Comparison of ENCODE assay signal across 12 mouse cellular contexts in the genomic region with DNA sequence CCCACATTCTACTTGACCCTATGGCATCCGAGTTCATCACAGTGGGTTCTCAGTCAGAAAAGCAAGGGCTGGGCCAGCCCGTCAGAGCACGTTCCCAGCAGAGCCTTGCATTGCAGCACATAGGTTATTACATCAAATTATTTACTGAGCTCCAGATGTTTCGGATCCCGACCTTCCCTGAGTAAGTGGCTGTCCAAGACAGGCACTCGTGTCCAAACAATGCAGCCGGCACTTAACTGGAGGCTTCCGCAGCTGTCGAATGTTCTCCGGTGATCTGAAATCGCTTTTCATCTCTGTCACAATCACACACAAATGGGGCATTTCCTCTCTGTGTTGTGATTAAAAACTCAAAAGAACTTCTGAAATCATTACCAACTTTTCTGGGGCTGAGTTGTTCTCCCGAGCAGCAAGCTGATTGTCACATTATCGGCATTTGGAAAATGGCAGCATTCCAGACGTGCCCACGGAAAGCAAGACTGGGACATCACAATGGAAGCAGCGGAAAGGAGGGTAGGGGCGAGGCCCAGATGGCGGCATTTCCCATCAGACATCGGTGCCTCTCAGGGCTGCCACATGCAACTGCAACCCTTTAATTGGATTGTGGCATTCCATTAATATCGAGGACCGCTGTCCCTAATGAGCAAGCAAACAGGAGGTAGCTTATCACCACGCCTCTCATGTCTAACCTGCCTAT.
A peak's percentile ranks its signal among the peaks of the same experiment; 100 is the strongest.
DNase-seq lines count a peak whose midpoint lies in the region; ATAC-seq and TF ChIP-seq lines count a peak whose summit lies in the region.
"Had no signal": no experiment of that assay in that cellular context is flagged by ENCODE, and none has a peak within 500 bp of the region (broad histone marks: within the 10 kb centered on the region; RNA-seq: fewer than 3 reads in every experiment).

No protein-coding gene starts in this region.

- intact Hi-C loops in left cerebral cortex, adult 2 months (cut with DNase I) = no loop called here
- intact Hi-C loops in left cerebral cortex, postnatal 4 days (cut with DNase I) = no loop called here
- intact Hi-C loops in gastrocnemius, postnatal 36 days (cut with DNase I) = no loop called here

- no peak overlapping the region for H3K27ac ChIP-seq in left cerebral cortex, adult 2 months
- H3K27ac ChIP-seq in embryonic facial prominence, embryonic 14.5 days (replicated peaks; ENCODE audit: low read depth, low read length) = no peak overlapping the region
- H3K27ac ChIP-seq: embryonic facial prominence, embryonic 15.5 days; heart, embryonic 13.5 days; kidney, embryonic 15.5 days; macrophage; neural tube, embryonic 15.5 days had no signal

- no peak overlapping the region for H3K4me2 ChIP-seq in embryonic facial prominence, embryonic 14.5 days (ENCODE audit: low read depth, low read length)
- H3K4me2 ChIP-seq: embryonic facial prominence, embryonic 15.5 days; heart, embryonic 13.5 days; kidney, embryonic 15.5 days; neural tube, embryonic 15.5 days had no signal

- peak; percentile 28 to 47 for DNase-seq in left cerebral cortex, adult 2 months (ENCODE audit: extremely low spot score in 1 of 2, low spot score in 2 of 2)
- no peak for DNase-seq in left cerebral cortex, postnatal 4 days
- DNase-seq in embryonic facial prominence, embryonic 14.5 days (ENCODE audit: low spot score) = peak; percentile 57
- peak; percentile 85 to 87 for DNase-seq in layer of hippocampus, adult 8-10 months (ENCODE audit: low spot score in 2 of 2)
- peak; percentile 49 to 54 for DNase-seq in right cerebral cortex, adult 2 months (ENCODE audit: low spot score in 2 of 2)
- DNase-seq in spleen, adult 12 weeks (ENCODE audit: low spot score) = no peak
- DNase-seq in gastrocnemius, postnatal 36 days = no peak

- H3K4me1 ChIP-seq in embryonic facial prominence, embryonic 14.5 days (ENCODE audit: control insufficient read depth, insufficient read depth, low read length) = peaks cover 3% of the 10 kb centered on the region; the same call in 1 of the 2 replicates
- H3K4me1 ChIP-seq: neural tube, embryonic 15.5 days had no signal

- 43% methylated on average over 22 of the region's 22 CpGs for WGBS in embryonic facial prominence, embryonic 14.5 days

- no peak for TF ChIP-seq CTCF in left cerebral cortex, adult 2 months (IDR thresholded peaks at IDR 0.05)

- no peak overlapping the region for H3K9ac ChIP-seq in embryonic facial prominence, embryonic 14.5 days (ENCODE audit: low read depth, low read length)
- H3K9ac ChIP-seq: embryonic facial prominence, embryonic 15.5 days; heart, embryonic 13.5 days; kidney, embryonic 15.5 days; neural tube, embryonic 15.5 days had no signal

- H3K9me3 ChIP-seq in embryonic facial prominence, embryonic 14.5 days (ENCODE audit: control insufficient read depth, low read length) = no peaks in the 10 kb centered on the region
- H3K9me3 ChIP-seq: embryonic facial prominence, embryonic 15.5 days; heart, embryonic 13.5 days; kidney, embryonic 15.5 days; neural tube, embryonic 15.5 days had no signal

- no peaks in the 10 kb centered on the region for H3K36me3 ChIP-seq in embryonic facial prominence, embryonic 14.5 days (ENCODE audit: control insufficient read depth, insufficient read depth, low read length)
- H3K36me3 ChIP-seq: embryonic facial prominence, embryonic 15.5 days; heart, embryonic 13.5 days; kidney, embryonic 15.5 days; neural tube, embryonic 15.5 days had no signal

- H3K27me3 ChIP-seq in embryonic facial prominence, embryonic 14.5 days (replicated peaks; ENCODE audit: control insufficient read depth, insufficient read depth, low read length) = no peaks in the 10 kb centered on the region
- H3K27me3 ChIP-seq: embryonic facial prominence, embryonic 15.5 days; heart, embryonic 13.5 days; kidney, embryonic 15.5 days; neural tube, embryonic 15.5 days had no signal

- ATAC-seq in embryonic facial prominence, embryonic 14.5 days (ENCODE audit: low read depth) = no peak

- no peak overlapping the region for H3K4me3 ChIP-seq in left cerebral cortex, adult 2 months
- no peak overlapping the region for H3K4me3 ChIP-seq in embryonic facial prominence, embryonic 14.5 days (ENCODE audit: low read depth, low read length)
- H3K4me3 ChIP-seq: embryonic facial prominence, embryonic 15.5 days; heart, embryonic 13.5 days; kidney, embryonic 15.5 days; neural tube, embryonic 15.5 days had no signal

Comparison
In these comparisons a context has a peak if more than half of its experiments do, and no peak if none do; other contexts are left out.
1. DNase-seq: peak in left cerebral cortex, adult 2 months (2 of 2), embryonic facial prominence, embryonic 14.5 days (single experiment), layer of hippocampus, adult 8-10 months (2 of 2) and right cerebral cortex, adult 2 months (2 of 2); none in left cerebral cortex, postnatal 4 days (single experiment), spleen, adult 12 weeks (single experiment) and gastrocnemius, postnatal 36 days (0 of 2).